Mouse (Mus musculus) heart, embryonic 15.5 days (tissue): ENCODE results near the gene Gaa. TPM values are rescaled to one million over a fixed set of nuclear protein-coding genes. Genes with fewer than 3 reads are reported as not detected.
"Not testable (repeated sequence)": the region's sequence is repeated elsewhere in the genome, so short reads cannot be mapped to it uniquely, and the experiment has no call there.

ENCODE experiments used
- ATAC-seq: fragments of 200-750 bp; cut with Nextera tagmentation; replicated peaks from 2 replicates; pipeline ENCODE4 v1.8.0; 2017; ENCODE audit warnings: low read depth, moderate TSS enrichment; ENCODE audit not compliant: insufficient number of reproducible peaks, insufficient read depth, low FRiP score
- H3K27ac ChIP-seq: fragments of 300-500 bp; sonication (generic); 2 replicates; pipeline ENCODE4 v1.5.1; 2015; ENCODE audit warnings: mild to moderate bottlenecking, inconsistent platforms
- H3K27me3 ChIP-seq: fragments of 300-500 bp; sonication (generic); 2 replicates; pipeline ENCODE4 v1.6.1; 2015; ENCODE audit warnings: inconsistent platforms
- H3K36me3 ChIP-seq: fragments of 300-500 bp; sonication (generic); 2 replicates; pipeline ENCODE4 v1.6.1; 2015; ENCODE audit warnings: mild to moderate bottlenecking, inconsistent platforms
- H3K4me1 ChIP-seq: fragments of 300-500 bp; sonication (generic); replicated peaks from 2 replicates; pipeline ENCODE4 v1.6.1; 2015; ENCODE audit warnings: inconsistent platforms
- H3K4me2 ChIP-seq: fragments of 300-500 bp; sonication (generic); 2 replicates; pipeline ENCODE4 v1.6.1; 2015; ENCODE audit warnings: inconsistent platforms, mild to moderate bottlenecking, moderate library complexity
- H3K4me3 ChIP-seq: fragments of 300-500 bp; sonication (generic); 2 replicates; pipeline ENCODE4 v1.5.1; 2015; ENCODE audit warnings: mild to moderate bottlenecking, inconsistent platforms
- H3K9ac ChIP-seq: fragments of 300-500 bp; sonication (generic); 2 replicates; pipeline ENCODE4 v1.6.1; 2015; ENCODE audit warnings: mild to moderate bottlenecking, inconsistent platforms
- H3K9me3 ChIP-seq: fragments of 300-500 bp; sonication (generic); replicated peaks from 2 replicates; pipeline ENCODE4 v1.6.1; 2016; ENCODE audit warnings: inconsistent platforms
- WGBS: fragments of 180-500 bp; shearing (Covaris S2); methylation state at CpG from one replicate; pipeline ENCODE4 v1.1.7; 2015; ENCODE audit warnings: mixed read lengths; 5-methylcytosine and 5-hydroxymethylcytosine counted together
- polyA plus RNA-seq: library from polyadenylated mRNA; unstranded; fragments of >200 nt; fragmentation: Nextera tagmentation; extraction: Ambion mirVana; gene quantifications from 2 replicates; pipeline ENCODE4 v1.2.1, GENCODE M21; 2015

The Gaa gene
- polyA plus RNA-seq, 1 experiment from 2014 or later = 74.7 TPM

DNA sequence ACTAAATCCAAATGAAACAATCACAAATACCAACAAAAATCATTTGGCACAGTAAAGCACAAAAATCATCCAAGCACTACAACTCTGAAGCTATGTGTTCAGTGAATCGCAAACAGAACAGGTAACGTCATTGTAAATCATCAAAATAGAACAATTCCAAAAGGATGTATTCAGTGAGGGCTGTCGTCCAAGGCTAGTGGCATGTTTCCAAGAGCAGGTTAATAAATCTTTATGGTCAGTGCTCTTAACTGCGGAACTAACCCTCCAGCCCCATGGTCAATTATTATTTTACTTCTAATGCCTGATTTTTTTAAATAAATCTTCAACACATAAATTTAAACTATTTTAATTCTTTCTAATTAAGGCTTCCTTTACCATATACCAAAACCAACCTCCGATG lies 11.1 kb upstream of the Gaa start:
- H3K9ac ChIP-seq, H3K9me3 ChIP-seq, H3K27me3 ChIP-seq, H3K4me3 ChIP-seq, ATAC-seq, H3K27ac ChIP-seq, H3K4me2 ChIP-seq, H3K36me3 ChIP-seq: not testable (repeated sequence)
- 75% methylated on average over 5 of the region's 5 CpGs for whole genome bisulfite sequencing
- peaks cover 15% of the 10 kb centered on the region for H3K4me1 ChIP-seq

DNA sequence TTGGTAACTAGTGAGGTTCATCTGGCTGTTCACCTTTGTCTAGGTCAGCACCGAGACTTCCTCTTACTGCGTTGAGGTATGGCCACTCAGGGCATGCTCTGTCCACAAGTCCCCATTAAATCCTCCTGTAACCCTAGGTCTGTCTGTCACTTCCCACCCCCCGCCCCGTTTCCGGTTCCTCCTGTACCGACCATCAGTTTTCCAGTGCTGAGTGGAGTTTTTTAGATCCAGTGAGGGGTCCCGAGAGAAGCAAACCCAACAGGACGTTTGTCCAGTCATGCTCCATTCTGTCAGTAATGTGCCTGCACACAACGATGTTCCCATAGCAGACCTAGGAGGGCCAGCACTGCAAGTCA lies 9.5 kb upstream of the Gaa start:
- Histone ChIP-seq H3K27ac (no peak overlapping the region), H3K9ac (no peak overlapping the region), H3K9me3 (no peaks in the 10 kb centered on the region), H3K4me3 (peak overlapping the region; percentile 32), H3K4me2 (peak overlapping the region; percentile 55), H3K36me3 (no peaks in the 10 kb centered on the region), H3K27me3 (no peaks in the 10 kb centered on the region), H3K4me1 (peaks cover 2% of the 10 kb centered on the region)
- 65% methylated on average over 9 of the region's 9 CpGs for WGBS
- ATAC-seq = no peak

DNA sequence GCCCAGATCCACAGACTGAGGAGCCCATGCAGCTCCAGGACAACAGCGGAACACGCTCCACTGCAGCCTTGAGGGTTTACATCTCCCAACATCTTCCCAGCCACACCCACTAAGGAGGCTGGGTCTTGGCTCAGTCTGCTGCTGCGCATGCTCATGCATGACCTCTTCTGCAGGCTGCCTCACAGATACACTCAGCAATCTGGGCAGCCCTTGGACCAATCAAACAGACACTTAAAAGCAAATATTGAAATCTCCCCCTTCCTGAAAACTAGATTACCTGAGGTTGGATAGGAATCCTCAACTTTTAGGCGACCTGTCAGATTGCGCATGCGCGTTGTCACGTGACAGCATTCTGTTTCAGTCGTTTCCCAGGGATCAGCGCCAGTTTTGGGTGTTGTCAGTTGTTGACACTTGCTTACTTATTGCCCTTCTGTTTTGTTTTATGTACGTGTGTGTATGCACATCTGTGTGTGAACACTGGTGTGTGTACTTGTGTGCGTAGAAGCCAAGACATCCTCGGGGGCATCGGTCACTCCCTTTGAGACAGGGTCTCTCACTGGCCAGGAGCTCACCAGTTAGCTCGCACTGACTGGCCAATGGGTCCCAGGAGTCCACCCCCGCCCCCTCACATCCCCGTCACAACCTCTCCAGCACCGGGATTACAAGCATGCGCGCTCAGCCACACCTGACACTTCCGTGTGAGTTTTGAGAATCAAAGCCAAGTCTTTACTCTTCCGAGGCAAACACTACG lies 8.9 kb upstream of the Gaa start:
- 53% methylated on average over 23 of the region's 23 CpGs for WGBS
- H3K4me2 ChIP-seq = peak overlapping the region; percentile 55
- H3K27me3 ChIP-seq = no peaks in the 10 kb centered on the region
- no peaks in the 10 kb centered on the region for H3K36me3 ChIP-seq
- no peaks in the 10 kb centered on the region for H3K9me3 ChIP-seq
- no peak overlapping the region for H3K9ac ChIP-seq
- H3K27ac ChIP-seq = no peak overlapping the region; the same call in 1 of the 2 replicates
- 0 out of 2 replicates have a peak, but pooled peaks have one; percentile 28 for ATAC-seq
- H3K4me3 ChIP-seq = peak overlapping the region; percentile 32
- H3K4me1 ChIP-seq = no peaks in the 10 kb centered on the region; the same call in 1 of the 2 replicates

DNA sequence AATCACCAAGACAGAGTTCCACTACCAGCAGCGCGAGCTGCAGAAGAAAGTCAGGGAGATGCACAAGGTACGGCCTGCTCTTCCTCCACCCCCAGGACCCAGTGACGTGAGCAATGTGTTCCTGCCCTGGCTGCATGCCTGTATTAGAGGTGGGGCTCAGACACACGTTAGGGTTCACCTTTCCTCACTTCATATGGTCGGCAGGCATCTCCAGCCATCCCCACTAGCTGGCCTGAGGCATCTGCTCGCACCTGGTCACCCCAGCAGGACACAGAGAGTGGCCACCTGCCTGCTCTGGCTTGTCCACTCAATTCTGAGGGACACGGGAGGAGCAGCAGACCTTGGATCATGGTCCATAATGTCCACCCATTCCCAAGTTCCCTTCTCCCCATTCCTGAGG lies 7.7 kb upstream of the Gaa start:
- Histone ChIP-seq H3K4me3 (no peak overlapping the region), H3K9me3 (no peaks in the 10 kb centered on the region), H3K27ac (no peak overlapping the region), H3K4me1 (no peaks in the 10 kb centered on the region; the same call in 1 of the 2 replicates), H3K36me3 (no peaks in the 10 kb centered on the region), H3K4me2 (no peak overlapping the region), H3K9ac (no peak overlapping the region), H3K27me3 (no peaks in the 10 kb centered on the region)
- 85% methylated on average over 8 of the region's 8 CpGs for WGBS
- no peak for ATAC-seq

DNA sequence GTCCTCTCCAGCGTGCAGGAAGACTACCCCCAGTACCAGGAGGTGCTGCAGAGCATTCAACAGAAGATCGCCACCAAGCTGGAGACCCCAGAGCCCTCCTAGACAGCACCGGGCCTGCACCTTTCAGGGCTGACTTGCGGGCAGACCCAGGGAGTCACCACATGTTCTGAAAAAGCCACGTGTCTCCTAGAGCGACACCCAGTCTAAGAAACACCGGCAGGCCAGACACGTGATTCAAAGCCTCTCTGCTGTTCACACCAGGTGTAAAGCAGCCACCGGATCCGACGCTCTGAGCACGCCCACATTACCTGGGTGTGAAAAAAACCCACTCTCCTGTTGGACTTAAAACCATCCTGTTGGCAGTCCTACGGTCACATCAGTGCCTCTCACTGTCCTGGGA lies 3.3 kb upstream of the Gaa start:
- Histone ChIP-seq H3K4me1 (peaks cover 18% of the 10 kb centered on the region), H3K4me2 (no peak overlapping the region), H3K27ac (no peak overlapping the region), H3K9me3 (no peaks in the 10 kb centered on the region), H3K27me3 (no peaks in the 10 kb centered on the region), H3K9ac (no peak overlapping the region), H3K4me3 (no peak overlapping the region), H3K36me3 (no peaks in the 10 kb centered on the region)
- WGBS = 89% methylated on average over 13 of the region's 13 CpGs
- ATAC-seq = no peak

DNA sequence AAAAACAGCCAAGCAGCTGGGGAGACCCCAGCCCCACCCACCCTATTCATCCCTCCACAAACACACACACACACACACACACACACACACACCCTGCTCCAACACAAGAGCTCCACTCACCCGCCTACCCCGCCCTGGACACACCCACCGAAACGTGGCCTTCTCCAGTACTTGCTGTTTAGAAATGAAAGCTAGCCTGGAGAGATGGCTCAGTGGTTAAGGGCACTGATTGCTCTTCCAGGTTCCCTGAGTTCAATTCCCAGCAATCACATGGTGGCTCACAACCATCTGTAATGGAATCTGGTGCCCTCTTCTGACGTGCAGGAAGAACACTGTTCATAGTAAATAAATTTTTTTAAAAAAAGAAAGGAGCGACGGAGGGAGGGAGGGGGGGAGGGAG lies 1.9 kb upstream of the Gaa start:
- Histone ChIP-seq H3K4me3 (no peak overlapping the region), H3K27ac (no peak overlapping the region), H3K36me3 (peaks cover 3% of the 10 kb centered on the region; the same call in 1 of the 2 replicates), H3K4me2 (no peak overlapping the region), H3K9ac (no peak overlapping the region), H3K9me3 (no peaks in the 10 kb centered on the region), H3K4me1 (peaks cover 18% of the 10 kb centered on the region), H3K27me3 (no peaks in the 10 kb centered on the region)
- WGBS = 87% methylated on average over 7 of the region's 7 CpGs
- ATAC-seq = no peak

DNA sequence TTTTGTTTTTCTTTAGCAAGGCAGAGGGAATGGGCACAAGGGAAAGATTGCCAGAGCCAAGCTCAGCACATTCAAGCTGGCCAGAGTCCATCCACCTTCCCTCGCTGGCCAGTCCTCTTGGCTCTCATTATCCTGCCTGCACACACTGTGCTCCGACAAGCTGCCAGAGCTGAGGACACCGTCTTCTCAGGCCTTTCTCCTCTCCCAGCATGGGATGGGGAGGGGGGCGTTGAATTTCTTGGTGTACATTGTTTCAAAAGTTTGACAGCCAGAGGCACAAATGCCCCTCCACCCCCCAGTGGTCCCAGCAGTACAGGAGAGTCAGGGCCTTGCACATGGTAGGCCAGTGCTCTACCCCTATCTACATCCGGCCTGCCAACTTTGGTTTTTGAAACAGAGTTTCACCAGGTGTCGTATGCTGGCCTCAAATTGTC lies 429 bp upstream of the Gaa start:
- Histone ChIP-seq H3K9ac (no peak overlapping the region), H3K4me2 (peak overlapping the region; percentile 88), H3K4me1 (peaks cover 18% of the 10 kb centered on the region), H3K36me3 (peaks cover 4% of the 10 kb centered on the region; the same call in 1 of the 2 replicates), H3K4me3 (peak overlapping the region; percentile 73; the same call in 1 of the 2 replicates), H3K9me3 (no peaks in the 10 kb centered on the region), H3K27me3 (no peaks in the 10 kb centered on the region), H3K27ac (no peak overlapping the region)
- WGBS = 43% methylated on average over 6 of the region's 6 CpGs
- ATAC-seq = no peak

DNA sequence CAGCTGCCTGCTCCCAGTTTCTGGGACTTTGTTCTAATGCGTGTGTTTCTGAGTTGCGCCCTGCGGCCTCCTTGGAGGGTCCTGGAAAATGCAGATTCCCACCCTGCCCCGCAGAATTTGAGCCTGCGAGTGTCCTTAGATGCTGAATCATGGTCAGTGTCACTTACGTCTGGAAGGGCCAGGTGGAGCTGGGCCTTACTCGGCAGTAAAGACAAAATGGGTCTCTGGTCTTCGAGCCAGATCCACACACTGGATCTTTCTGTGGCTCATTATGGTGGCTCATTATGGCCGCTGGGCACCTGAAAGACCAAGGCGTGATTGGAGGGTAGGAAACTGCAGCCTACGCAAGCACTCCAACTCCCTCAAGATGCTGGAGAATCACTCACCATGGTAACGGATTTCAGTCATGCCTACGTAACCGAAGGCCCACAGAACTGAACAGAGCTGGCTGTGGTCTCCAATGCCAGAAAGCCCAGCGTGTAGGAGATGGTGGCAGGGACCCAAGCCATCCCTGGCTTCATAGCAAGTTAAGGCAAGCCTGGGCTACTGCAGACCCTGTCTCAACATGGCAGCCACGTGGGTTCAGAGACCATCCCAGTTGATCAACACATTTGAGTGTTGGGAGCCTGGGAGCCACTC lies 989 bp downstream of the Gaa start:
- ATAC-seq = no peak
- Histone ChIP-seq H3K9me3 (no peaks in the 10 kb centered on the region), H3K27ac (peak overlapping the region; percentile 50; the same call in 1 of the 2 replicates), H3K4me1 (peaks cover 18% of the 10 kb centered on the region), H3K4me3 (peak overlapping the region; percentile 73), H3K4me2 (peak overlapping the region; percentile 88), H3K9ac (peak overlapping the region; percentile 78), H3K36me3 (peaks cover 10% of the 10 kb centered on the region; the same call in 1 of the 2 replicates), H3K27me3 (no peaks in the 10 kb centered on the region)
- 76% methylated on average over 16 of the region's 16 CpGs for WGBS

DNA sequence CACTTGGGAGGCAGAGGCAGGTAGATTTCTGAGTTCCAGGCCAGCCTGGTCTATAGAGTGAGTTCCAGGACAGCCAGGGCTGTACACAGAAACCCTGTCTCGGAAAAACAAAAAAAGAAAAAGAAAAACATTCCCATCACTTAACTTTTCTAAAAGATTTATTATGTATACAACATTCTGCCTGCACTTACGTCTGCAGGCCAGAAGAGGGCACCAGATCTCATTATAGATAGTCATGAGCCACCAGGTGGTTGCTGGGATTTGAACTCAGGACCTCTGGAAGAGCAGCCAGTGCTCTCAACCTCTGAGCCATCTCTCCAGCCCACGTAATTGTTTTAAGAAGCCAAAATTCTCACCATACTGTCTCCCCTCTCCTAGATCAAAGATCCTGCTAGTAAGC lies 4.8 kb downstream of the Gaa start:
- not testable (repeated sequence) for H3K9ac ChIP-seq, H3K27ac ChIP-seq, H3K4me2 ChIP-seq, ATAC-seq, H3K27me3 ChIP-seq, H3K4me3 ChIP-seq, H3K9me3 ChIP-seq
- Histone ChIP-seq H3K36me3 (peaks cover 31% of the 10 kb centered on the region), H3K4me1 (peaks cover 13% of the 10 kb centered on the region)
- WGBS = 71% methylated on average over 3 of the region's 3 CpGs

DNA sequence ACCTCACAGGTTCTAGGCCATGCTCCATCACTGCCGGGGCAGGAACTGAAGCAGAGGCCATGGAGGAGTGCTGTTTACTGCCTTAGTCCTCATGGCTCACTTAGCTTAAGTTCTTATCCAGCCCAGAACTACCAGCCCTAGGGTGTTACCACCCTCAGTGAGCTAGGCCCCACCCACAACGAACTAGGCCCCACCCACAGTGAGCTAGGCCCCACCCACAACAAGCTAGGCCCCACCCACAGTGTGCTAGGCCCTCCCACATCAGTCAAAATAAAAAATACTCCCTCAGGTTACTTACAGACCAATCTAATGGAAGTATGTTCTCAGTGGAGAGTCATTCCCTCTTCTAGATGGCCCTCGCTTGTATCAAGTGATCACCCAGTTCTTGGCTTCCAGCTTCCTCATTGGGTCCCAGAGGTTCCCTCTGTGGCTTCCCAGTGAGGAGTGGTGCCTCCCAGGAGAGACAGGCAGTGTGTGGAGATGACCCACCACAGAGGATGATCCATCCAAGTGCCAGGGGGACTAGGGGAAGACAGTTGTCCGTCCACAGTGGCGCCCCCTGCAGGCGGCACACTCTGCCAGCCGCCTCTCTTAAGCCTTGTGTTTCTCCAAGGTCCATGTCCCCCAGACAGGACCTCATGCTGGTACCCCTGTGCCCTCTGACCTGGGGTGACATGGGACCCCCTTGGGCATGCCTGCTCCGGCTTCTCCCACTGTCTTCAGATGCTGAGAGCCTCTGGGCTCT lies 5.7 kb downstream of the Gaa start:
- peaks cover 31% of the 10 kb centered on the region for H3K36me3 ChIP-seq
- ATAC-seq = no peak; the same call in 1 of the 2 replicates
- WGBS = 84% methylated on average over 8 of the region's 8 CpGs

DNA sequence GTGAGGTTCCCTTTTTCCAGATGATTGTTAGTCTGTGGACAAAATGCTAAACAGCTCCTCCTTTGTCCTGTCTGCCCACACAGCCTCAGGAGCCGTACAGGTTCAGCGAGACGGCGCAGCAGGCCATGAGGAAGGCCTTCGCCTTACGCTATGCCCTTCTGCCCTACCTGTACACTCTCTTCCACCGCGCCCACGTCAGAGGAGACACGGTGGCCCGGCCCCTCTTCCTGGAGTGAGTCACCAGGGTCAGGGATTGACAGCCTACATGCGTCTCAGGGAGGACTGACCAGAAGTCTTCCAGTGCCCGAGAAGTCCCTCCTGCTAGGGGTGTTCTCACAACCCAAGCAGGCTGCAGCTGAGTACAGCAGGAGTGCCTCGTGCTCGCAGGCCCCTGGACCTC lies 13.3 kb downstream of the Gaa start:
- Histone ChIP-seq H3K27me3 (no peaks in the 10 kb centered on the region), H3K9me3 (no peaks in the 10 kb centered on the region), H3K27ac (no peak overlapping the region), H3K36me3 (peaks cover 52% of the 10 kb centered on the region), H3K4me1 (peaks cover 6% of the 10 kb centered on the region), H3K4me3 (no peak overlapping the region), H3K4me2 (no peak overlapping the region), H3K9ac (no peak overlapping the region)
- no peak for ATAC-seq
- WGBS = 82% methylated on average over 15 of the region's 15 CpGs

More for the DNA sequence above, 5.7 kb downstream of the Gaa start:
- H3K4me2 ChIP-seq = no peak overlapping the region
- H3K9me3 ChIP-seq = no peaks in the 10 kb centered on the region
- no peak overlapping the region for H3K9ac ChIP-seq
- H3K4me3 ChIP-seq = no peak overlapping the region
- no peak overlapping the region for H3K27ac ChIP-seq
- H3K4me1 ChIP-seq = peaks cover 6% of the 10 kb centered on the region
- no peaks in the 10 kb centered on the region for H3K27me3 ChIP-seq
